Mouse (Mus musculus): ENCODE data around the gene Ccdc92b. TPM values are rescaled to one million over a fixed set of nuclear protein-coding genes. Genes with fewer than 3 reads are reported as not detected.

The Ccdc92b gene
- polyA plus RNA-seq, 1 experiment from 2014 or later, result 0.51 TPM

Other genes with a start within 250 kb of the Ccdc92b start
- gene Rap1gap2, start 8.7 kb upstream of the Ccdc92b start, polyA plus RNA-seq (2016; fragmentation: Nextera tagmentation; extraction: Ambion mirVana), result 0.34 and 0.55 TPM in 2 replicates
- gene Cluh, start 29.9 kb downstream of the Ccdc92b start, polyA plus RNA-seq (2016; fragmentation: Nextera tagmentation; extraction: Ambion mirVana), result 32.8 and 36.6 TPM in 2 replicates
- gene Pafah1b1, start 105.1 kb downstream of the Ccdc92b start, polyA plus RNA-seq (2016; fragmentation: Nextera tagmentation; extraction: Ambion mirVana), result 46.0 and 49.9 TPM in 2 replicates
- gene Mettl16, start 151.2 kb downstream of the Ccdc92b start, polyA plus RNA-seq (2016; fragmentation: Nextera tagmentation; extraction: Ambion mirVana), result 72.4 and 73.2 TPM in 2 replicates
- 4.8 and 5.7 TPM in 2 replicates for gene Mnt, start 211.3 kb downstream of the Ccdc92b start, polyA plus RNA-seq (2016; fragmentation: Nextera tagmentation; extraction: Ambion mirVana)

Data from limb, embryonic 10.5 days (tissue).